Mouse (Mus musculus) megakaryocyte-erythroid progenitor cell, adult 5-6 weeks (primary cell): Measurements from ENCODE around the gene Aaas. TPM values are rescaled to one million over a fixed set of nuclear protein-coding genes. Genes with fewer than 3 reads are reported as not detected.
A peak's percentile ranks its signal among the peaks of the same experiment; 100 is the strongest.

Experiments used
- ATAC-seq: replicated peaks from 2 replicates; pipeline ENCODE4 v1.8.0; 2016; ENCODE audit warnings: mild to moderate bottlenecking, inconsistent platforms; ENCODE audit not compliant: severe bottlenecking, poor library complexity, low FRiP score, low TSS enrichment
- total RNA-seq, 2 experiments: library from RNA; stranded (forward) in 1 of 2; stranded (reverse) in 1 of 2; fragments of 200-1000, 215-1000 nt in 1 of 2; fragments of >200 nt in 1 of 2; fragmentation: Nextera tagmentation in 1 of 2; gene quantifications; 2 replicates each; pipeline ENCODE4 v1.2.3; 2014 to 2017

Aaas gene
- 145 and 165 TPM in 2 replicates for total RNA-seq (2014; fragmentation: Nextera tagmentation)
- 179 and 207 TPM in 2 replicates for total RNA-seq (2017)

DNA sequence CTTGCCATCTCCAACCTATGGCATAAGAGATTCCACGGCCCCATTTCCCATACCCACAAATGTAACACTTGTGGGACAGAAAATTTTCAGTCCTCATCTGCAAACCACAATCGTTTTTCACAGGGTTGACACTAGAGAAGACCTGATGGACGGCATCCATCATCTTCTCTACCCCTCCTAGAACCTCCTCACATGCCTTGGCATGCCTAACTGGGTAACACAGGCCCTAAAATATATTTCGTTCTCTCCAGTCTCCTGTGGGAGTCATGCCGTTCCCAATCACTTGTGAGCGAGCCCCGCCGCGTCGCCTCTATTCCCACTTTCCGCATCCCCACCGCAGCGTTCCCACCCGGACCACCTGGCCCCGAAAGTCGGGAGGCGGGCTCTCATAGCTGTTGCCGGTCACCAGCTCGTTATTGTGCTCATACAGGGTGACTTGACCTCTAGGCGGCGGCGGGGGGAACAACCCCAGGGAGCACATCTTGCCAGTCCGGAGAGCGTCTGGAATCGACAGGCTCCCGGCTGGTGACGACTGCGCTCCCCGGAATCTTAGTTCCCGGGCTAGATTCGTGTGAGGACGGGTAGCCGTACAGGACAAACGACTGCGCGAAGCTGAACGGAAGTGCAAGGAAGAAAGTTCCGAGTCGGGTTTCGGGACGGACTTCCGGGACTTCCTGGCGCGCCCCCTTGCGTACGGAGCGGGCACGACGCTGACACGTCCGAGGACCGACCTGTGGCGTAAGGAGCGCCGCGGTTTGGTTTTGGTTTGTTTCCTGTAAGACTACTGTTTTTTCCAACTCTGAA, at the start of gene Aaas:
TSS of gene Aaas (minus strand) at position 634 of the 804 bp plus-strand sequence.
- ATAC-seq, result peak; percentile 82

DNA sequence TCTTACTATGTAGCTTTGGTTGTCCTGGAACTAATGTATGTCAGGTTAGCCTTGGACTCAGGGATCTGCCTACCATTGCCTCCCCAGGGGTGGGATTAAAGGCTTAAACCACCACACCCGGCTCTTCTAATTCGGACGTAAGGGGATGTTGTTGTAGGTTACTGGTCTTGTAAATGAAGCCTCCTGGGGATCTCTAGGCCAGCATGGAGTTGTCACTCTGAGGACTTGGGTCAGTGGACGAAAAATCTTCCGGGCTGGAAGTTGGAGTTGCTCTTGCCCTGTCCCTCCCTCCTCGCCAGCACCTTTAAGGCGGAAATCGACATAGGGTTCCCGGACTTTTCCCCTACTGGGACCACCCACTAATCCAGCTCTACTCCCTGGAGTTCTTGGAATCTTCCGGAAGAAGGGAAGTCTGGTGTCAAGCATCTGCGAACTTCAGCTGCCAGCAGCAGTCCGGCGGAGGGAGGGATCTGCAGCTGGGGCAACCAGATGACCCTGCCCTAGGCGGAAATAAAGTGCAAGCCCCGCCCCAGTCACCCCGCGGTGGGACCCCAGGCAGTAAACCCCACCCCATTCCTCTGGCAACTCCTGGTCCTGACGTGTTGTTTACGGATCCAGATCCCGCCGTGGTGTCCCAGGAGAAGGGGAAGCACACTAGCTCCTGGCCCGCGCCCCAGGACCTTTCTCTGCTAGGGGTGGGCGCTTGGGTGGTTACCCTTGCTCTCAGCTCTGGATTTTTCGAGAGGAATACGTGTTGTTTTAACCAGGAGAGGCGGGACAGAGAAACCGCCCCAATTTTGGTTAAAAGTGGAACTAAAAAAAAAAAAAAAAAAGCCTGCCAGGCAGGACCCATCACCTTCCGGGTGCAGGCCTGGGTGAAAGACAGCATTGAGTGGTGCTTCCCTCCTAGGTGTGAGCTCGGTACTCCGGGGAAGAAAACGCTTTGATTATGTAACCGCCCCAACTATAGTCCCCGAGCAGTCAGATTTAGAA, 49.0 kb upstream of the Aaas start:
- ATAC-seq, result peak; percentile 66

DNA sequence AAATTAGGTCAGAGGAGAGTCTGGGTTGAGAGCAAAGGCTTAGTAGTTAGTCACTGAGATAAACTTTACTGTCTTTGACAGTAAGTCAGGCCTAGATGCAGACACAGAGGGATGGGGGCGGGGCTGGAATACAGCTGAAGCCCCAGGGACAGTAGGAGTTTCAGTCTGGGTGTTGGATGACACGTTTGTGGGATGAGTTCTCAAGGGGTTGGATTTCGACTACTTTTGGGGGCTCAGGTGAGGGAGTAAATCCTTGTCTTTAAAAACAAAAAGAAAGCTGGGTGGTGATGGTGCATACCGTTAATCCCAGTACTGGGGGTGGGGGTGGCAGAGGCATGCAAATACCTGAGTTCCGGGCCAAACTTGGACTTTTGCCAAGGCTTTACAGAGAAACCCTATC, 48.1 kb upstream of the Aaas start:
- ATAC-seq, result no peak

DNA sequence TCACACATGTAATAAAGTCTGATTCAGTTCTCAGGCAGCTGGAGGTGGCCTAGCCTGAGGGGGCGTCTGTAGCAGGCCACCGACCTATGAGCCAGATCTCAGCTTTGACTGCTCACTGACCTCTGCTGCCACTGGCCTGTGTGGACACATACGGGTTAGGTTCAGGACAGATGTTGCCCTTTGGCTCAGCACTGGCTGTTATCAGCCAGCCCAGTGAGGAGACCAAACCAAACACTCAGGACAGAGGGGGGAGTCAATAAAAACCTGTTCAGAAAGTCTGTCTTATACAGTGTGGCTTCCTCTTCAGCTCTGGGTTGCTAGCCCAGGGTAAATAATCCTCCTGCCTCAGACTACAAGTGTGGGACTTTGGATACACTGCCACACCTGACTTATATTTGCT, 44.5 kb upstream of the Aaas start:
- peak; percentile 68 for ATAC-seq

DNA sequence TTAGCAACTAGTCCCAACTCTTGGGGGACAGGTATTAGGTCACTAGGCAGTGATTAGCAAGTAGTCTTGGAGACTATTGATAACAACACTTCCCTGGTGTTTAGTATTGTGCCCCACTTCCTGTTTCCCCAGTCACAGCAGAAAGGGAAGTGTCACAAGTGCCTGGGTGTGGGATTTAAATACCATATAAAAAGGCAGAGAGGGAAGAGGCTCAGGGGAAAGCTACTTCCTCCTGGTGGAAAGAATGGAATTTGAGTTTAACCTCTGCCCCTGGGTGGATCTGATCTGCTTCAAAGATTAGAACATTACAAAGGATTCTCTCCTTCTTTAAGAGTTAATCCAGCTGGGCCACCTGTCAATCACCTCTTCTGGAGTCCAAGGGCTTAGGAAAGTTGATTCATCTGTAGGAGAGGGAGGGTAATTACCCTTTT, 43.0 kb upstream of the Aaas start:
- ATAC-seq, result no peak

DNA sequence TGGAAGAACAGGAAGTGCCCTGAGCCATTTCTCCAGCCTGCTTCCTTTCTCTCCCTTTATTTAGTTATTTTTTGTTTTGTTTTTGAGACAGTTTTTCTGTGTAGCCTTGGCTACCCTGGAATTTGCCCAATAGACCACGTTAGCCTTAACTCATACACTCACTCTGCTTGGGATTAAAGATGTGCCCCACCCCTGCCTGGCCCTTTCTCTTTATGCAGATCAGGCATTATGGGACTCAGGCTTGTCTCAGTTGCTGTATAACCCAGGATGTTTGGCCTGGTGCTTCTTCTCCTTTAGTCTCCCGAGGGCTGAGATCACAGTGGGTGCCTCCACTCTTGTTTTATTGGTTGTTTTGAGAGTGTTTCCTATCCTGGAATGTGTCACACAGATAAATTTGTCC, 41.9 kb upstream of the Aaas start:
- ATAC-seq, result no peak

DNA sequence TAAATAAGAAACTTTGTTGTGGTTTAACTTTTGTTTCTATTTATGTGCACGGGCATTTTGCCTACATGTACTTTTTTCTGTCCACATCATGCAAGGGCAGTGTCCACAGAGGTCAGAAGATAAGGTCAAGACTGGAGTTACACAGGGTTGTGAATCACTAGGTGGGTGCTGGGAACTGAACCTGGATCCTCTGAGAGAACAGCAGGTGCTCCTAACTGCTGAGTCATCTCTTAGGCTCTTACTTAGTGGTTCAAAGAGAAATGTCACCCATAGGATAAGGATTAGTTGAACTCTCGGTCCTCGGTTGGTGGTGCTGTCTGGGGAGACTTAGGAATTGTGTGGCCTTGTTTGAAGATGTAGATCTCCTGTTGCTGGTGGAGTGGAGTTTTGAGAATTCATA, 38.4 kb upstream of the Aaas start:
- ATAC-seq, result no peak

DNA sequence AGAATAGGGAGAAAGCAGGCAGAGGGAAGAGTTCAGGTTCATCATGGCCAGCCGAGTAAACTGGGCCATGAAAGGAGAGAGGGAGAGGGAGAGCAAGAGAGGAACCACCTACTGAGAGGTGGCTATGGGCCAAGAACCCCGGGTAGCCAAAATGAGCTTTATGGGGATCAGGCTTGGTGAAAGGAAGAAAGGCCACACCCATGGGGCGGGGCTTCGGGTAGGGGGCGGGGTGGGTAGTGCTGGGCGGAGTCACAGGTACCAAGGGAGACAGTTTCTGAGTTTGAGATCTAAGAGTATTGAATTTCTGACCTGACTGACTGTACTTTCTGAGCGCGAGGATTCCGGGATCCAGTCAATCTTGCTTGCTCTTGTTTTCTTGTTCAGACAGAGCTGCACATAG, 36.1 kb upstream of the Aaas start:
- ATAC-seq, result peak; percentile 68

DNA sequence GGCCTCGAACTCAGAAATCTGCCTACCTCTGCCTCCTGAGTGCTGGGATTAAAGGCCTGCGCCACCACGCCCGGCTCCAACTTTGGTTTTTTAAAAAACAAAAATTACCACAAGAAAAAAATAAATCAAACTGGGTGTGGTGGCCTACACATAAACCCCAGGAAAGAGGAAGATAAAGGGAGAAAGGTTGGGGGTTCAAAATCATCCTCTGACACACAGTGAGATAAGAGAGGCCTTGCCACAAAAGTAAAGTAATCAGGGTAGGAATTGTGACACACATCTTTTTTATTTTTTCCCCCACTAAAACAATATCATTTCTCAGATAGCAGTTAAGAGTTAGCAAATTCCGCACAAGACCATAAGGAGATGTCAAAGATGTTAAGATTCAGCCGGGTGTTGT, 33.1 kb upstream of the Aaas start:
- no peak for ATAC-seq

DNA sequence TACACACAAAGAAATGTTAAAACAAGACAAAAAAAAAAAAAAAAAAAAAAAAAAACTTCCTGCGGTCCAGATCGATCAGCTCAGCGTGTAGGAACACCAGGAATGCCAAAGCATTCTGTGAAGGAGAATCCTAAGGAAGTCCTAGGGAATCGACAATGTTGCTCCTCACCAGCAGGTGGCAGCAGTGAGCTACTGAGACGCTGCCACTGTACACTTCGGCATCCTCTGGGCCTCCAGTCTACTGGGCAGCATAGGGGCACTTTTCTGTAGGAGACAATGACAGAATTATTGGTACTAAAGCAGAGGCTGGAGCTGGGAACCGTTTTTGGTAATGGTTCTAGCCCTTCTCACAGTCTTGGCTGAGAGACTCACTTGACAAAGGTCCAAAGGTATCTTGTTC, 31.0 kb upstream of the Aaas start:
- ATAC-seq, result peak; percentile 46; the same call in 1 of the 2 replicates

DNA sequence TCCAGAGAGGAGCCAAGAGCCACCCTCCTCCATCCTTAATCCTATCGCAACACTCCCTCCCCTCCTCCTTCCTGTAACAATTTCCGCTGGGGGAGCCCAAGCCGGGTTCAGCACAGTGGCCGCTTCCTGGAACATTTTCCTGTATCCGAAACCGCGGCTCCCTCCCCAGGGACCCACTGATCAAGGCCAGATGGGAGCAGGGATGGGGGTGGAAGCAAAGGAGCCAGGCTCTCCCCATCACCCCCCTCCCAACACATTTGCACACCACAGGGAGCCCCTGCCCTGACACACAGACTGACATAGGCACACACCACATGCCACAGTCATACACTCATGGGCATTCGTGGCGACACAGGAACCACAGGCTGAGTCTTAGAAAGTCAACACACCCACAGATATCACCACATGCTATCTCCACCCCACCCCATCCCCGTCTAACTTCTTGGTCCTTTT, 27.3 kb upstream of the Aaas start:
- ATAC-seq, result peak; percentile 30

DNA sequence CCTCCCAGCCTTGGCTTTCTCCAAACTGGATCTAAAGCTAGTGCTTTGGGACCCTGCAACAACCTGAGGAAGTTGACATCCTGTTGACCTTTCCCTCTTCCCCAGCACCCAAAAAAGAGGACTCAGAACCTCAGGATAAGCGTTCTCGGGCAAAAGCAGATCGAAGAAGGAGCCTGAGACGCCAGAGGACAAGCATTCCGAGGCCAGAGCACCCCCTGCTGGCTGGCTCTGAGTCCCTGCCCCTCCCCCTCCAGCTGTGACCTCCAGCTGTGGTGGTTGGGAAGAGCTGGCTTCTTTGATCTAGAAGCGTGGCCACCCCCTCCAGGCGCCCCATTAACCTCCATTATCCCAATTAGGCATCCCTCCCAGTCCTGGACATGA, 26.6 kb upstream of the Aaas start:
- ATAC-seq, result peak; percentile 76

DNA sequence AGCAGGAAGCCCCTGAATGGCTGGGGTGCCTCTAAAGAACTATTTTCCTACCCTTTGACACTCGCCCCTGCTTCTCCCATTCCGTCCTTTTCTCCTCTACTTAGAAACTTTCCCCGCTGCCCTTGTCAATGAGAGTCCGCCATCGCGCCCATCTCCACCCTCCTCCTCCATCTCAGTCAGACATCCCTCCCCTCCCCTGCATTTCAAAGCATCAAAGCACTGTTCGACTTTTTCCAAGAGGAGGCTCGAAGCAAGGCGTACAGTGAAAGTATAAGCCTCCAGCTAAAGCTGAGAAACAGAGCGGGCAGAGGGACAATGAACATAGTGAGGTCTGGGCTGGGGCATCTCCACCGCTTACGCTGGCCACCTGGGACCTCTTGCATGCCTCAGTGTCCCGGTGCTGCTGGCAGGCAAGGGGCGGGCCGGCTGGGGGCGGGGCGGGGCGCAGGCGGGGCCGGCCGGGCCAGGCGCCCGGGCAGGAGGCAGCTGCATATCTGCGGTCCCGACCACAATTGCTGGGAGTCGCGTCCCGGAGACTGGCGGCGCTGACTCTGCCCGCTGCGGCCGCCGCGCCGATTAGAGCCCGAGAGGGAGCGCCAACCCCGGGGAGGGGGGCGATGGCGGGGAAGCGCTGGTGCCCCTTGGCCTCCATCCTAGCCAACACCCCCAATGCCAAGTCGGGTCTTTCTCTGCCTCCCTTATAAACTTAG, 26.0 kb upstream of the Aaas start:
- peak; percentile 79 for ATAC-seq

DNA sequence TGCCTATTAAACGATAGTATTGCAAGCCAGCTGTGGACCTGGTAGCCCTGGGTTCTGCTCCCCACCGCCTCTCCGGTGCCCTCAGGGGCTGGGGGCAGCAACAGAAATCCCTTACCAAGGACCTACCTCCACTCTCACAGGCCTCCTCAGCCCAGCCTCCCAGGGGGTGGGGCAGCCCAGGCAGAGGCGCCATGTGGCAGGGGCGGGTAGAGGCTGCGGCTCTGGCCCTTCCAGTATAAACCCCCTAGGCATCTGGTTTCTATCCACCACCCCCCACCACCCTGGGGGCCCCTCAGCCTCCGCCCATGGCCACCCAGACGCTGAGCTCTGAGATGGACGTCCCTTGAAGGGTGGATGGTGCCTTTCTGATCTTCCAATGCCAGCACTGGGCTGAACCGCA, 20.2 kb upstream of the Aaas start:
- no peak for ATAC-seq

DNA sequence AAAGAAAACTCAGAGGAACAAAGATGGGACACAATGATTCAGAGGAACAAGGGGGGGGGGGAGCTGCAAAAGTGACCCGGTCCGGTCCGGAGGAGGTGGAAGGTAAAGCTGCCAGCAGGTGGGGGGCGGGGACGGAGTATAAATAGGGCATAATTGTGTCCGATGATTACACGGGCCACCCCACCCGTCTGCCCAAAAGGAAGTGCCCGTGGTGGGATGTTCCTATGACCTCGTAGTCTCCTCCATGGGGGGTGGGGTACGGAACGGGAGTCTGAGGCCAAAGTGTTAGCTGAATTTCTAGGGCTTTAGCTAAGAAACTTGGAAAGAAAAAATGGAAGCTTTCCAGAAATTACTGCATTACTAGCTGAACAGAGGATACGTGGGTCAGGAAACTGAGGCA, 19.4 kb upstream of the Aaas start:
- ATAC-seq, result no peak

DNA sequence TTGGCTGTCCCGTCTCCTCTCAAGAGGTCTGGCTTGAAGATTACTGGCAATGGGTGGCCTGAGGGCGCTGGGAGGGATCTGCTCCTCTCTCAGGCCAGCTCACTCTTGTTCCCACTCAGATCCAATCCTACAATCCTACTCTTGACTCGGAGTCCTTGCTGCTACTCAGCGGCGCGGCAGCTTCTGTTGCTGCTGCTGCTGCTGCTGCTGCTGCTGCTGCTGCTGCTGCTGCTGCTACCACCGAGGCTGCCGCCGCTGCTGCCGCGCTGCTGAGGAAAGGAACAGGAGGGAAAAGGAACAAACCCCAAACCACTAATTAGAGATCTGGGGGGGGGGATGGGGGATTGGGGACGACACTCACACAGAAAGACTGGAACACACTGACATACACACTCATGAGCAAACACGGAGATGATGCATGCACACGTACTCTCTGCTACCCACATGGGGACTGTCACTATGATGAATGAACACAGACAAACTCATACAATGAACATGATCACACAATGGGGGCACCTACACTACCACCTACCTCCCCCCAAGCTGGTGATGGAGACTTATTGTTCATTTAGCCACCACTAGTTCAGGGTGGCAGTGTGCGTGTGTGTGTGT, 16.3 kb upstream of the Aaas start, which contains the start of gene Sp7:
TSS of gene Sp7 (minus strand) at position 450 of the 612 bp plus-strand sequence.
- 0 out of 2 replicates have a peak, but pooled peaks have one; percentile 16 for ATAC-seq

DNA sequence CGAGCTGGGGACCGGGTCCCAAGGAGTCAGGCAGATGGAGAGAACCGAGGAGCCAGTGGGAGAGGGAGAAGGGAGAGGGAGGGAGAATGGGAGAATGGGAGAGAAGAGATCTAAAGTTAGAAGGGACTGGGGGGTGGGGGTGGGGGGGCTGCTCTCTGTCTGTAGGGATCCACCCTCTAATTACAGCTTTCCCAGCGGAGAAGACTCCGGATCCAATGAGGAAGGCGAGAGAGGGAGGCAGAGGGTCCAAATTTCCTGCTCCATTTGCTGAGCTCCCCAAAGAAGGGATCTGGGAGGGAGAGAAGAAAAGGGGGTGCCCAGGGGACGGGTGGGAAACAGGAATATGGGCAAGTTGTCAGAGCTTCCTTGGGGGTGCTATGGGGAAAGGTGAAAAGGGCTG, 15.7 kb upstream of the Aaas start:
- ATAC-seq, result no peak

DNA sequence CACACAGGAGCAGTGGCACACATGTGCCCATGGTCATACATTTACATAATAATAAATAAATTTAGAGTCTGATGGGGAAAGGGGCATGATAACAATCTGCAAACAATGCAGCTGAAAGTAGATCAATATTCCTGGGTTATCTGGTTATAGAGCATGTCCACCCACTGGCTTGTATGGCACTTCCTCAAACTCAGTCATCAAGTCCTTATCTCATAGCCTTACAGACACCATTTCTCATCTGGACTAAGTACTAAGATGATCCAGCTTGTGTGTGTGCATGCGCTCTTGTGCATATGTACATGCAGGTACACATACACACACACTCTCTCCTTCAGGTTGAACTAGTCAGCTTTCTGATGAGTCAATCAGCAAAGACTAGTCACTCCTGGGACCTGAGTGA, 14.1 kb upstream of the Aaas start:
- no peak; the same call in 1 of the 2 replicates for ATAC-seq

DNA sequence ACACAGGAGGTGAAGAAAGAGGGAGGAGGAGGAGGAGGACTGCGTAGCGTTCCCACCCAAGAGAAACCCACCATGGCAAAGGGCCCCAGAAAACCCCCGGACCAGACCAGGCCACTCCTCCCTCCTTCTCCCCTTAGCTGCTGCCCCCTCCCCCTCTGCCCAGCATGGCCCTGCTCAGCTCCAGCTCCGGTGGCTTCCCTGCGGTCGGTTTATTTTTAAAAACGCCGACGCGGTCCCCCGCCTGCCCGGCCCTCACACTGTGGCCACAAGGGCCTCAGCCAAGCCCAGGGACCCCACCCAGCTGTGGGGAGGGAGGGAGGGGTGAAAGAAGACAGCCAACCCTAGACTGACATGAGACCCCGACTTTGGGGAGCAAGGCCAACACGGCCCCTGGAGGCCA, 12.1 kb upstream of the Aaas start:
- ATAC-seq, result no peak
